Mouse (Mus musculus) forebrain, embryonic 11.5 days (tissue): ENCODE results near the gene Pcnp. TPM values are rescaled to one million over a fixed set of nuclear protein-coding genes. Genes with fewer than 3 reads are reported as not detected.
"Not testable (repeated sequence)": the region's sequence is repeated elsewhere in the genome, so short reads cannot be mapped to it uniquely, and the experiment has no call there.

Experiments
- ATAC-seq: fragments of 200-750 bp; cut with Nextera tagmentation; replicated peaks from 2 replicates; pipeline ENCODE4 v1.8.0; 2017; ENCODE audit warnings: moderate TSS enrichment; ENCODE audit not compliant: low FRiP score
- DNase-seq: peaks from one replicate; pipeline ENCODE4 v3.0.0-alpha.2; 2017; ENCODE audit warnings: low spot score
- H3K27ac ChIP-seq: fragments of 300-500 bp; sonication (generic); 2 replicates; pipeline ENCODE4 v1.5.1; 2014; ENCODE audit warnings: low read depth, low read length
- H3K27me3 ChIP-seq: fragments of 300-500 bp; sonication (generic); 2 replicates; pipeline ENCODE4 v1.6.1; 2014; ENCODE audit warnings: mild to moderate bottlenecking, low read length, mixed read lengths; ENCODE audit not compliant: control insufficient read depth, insufficient read depth
- H3K36me3 ChIP-seq: fragments of 300-500 bp; sonication (generic); 2 replicates; pipeline ENCODE4 v1.6.1; 2014; ENCODE audit warnings: mild to moderate bottlenecking, low read length, moderate library complexity, mixed read lengths; ENCODE audit not compliant: control insufficient read depth, insufficient read depth
- H3K4me1 ChIP-seq: fragments of 300-500 bp; sonication (generic); replicated peaks from 2 replicates; pipeline ENCODE4 v1.6.1; 2014; ENCODE audit warnings: low read length, mixed read lengths; ENCODE audit not compliant: control insufficient read depth, insufficient read depth
- H3K4me2 ChIP-seq: fragments of 300-500 bp; sonication (generic); 2 replicates; pipeline ENCODE4 v1.6.1; 2014; ENCODE audit warnings: low read depth, mild to moderate bottlenecking, low read length, moderate library complexity, mixed read lengths; ENCODE audit not compliant: severe bottlenecking
- H3K4me3 ChIP-seq: fragments of 300-500 bp; sonication (generic); 2 replicates; pipeline ENCODE4 v1.5.1; 2014; ENCODE audit warnings: low read depth, low read length
- H3K9ac ChIP-seq: fragments of 300-500 bp; sonication (generic); 2 replicates; pipeline ENCODE4 v1.6.1; 2014; ENCODE audit warnings: low read length
- H3K9me3 ChIP-seq: fragments of 300-500 bp; sonication (generic); 2 replicates; pipeline ENCODE4 v1.6.1; 2016; ENCODE audit warnings: low read length, mixed read lengths; ENCODE audit not compliant: control insufficient read depth
- WGBS: fragments of 180-500 bp; shearing (Covaris S2); extraction: QIAGEN DNeasy Blood & Tissue Kit; methylation state at CpG from one replicate; pipeline ENCODE4 v1.1.7; 2014; 5-methylcytosine and 5-hydroxymethylcytosine counted together
- polyA plus RNA-seq: library from polyadenylated mRNA; unstranded; fragments of >200 nt; fragmentation: Nextera tagmentation; extraction: Ambion mirVana; gene quantifications from 2 replicates; pipeline ENCODE4 v1.2.1, GENCODE M21; 2014

Gene Pcnp
- polyA plus RNA-seq, 1 experiment from 2014 or later = 372 TPM

DNA sequence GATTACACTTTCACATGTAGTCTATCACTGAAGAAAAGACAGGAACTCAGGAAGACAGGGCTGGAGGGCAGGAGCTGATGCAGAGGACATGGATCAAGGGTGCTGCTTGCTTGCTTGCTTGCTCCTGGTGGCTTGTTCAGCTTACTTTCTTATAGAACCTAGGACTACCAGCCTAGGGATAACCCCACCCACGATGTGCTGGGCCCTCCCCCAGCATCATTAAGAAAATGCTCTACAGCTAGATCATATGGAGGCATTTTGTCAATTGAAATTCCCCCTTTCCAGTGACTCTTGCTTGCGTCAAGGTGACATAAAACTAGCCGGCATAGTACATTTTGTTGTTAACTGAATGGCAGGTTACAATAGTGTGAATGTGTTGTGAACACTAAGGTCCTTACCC is 26.4 kb upstream of the Pcnp start:
- Histone ChIP-seq H3K27me3 (no peaks in the 10 kb centered on the region), H3K4me3 (no peak overlapping the region), H3K27ac (no peak overlapping the region), H3K9me3 (no peaks in the 10 kb centered on the region), H3K4me2 (no peak overlapping the region), H3K9ac (no peak overlapping the region), H3K4me1 (no peaks in the 10 kb centered on the region; the same call in 1 of the 2 replicates), H3K36me3 (no peaks in the 10 kb centered on the region)
- DNase-seq = no peak
- no peak for ATAC-seq
- WGBS = 88% methylated on average over 3 of the region's 3 CpGs

DNA sequence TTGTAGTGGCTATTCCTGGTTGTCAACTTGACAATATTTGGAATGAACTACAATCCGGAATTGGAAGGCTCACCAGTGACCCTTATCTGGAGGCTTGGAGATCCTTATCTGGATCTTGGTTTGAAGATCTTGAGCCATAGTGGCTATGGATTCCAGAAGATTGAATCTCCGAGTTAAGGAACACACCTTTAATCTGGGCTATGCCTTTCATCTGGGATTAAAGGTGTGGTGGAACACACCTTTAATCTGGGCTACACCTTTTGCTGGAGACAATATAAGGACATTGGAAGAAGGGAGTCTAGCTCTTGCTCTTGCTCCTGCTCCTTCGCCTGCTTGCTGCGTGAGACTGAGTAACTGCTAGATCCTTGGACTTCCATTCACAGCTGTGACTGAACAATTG is 18.5 kb upstream of the Pcnp start, which contains the start of gene Senp7:
Senp7 (plus strand) TSS at position 301 of the 400 bp plus-strand sequence.
- not testable (repeated sequence) for H3K4me1 ChIP-seq, H3K9me3 ChIP-seq, DNase-seq, H3K27ac ChIP-seq, H3K36me3 ChIP-seq, H3K4me2 ChIP-seq, H3K27me3 ChIP-seq, H3K4me3 ChIP-seq, ATAC-seq, H3K9ac ChIP-seq
- WGBS = no CpG with 5 or more reads among the region's 4 CpGs

DNA sequence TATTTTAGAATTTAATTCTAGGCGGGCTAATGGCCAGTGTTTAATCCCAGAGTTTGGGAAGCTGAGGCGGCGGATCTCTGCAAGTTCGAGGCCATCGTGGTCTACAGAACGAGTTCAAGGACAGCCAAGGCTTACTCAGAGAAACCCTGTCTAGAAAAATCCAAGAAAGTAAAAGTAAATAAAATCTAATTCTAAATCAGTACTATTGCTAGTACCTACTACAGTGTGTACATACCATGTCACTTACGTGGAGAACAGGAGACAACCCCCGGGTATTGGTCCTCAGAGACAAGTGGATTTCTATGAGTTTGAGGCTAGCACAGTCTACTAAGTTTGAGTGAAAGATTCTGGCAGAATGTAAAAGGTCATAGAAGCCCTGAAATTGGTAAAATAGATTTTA is 8.6 kb upstream of the Pcnp start:
- no peaks in the 10 kb centered on the region for H3K36me3 ChIP-seq
- peak overlapping the region; percentile 84 for H3K4me3 ChIP-seq
- H3K4me2 ChIP-seq = peak overlapping the region; percentile 57
- H3K9me3 ChIP-seq = no peaks in the 10 kb centered on the region
- 33% methylated on average over 8 of the region's 8 CpGs for WGBS
- no peak for DNase-seq
- H3K4me1 ChIP-seq = 0 out of 2 replicates have a peak, but pooled peaks cover 5% of the 10 kb centered on the region
- ATAC-seq = peak; percentile 57
- H3K27ac ChIP-seq = peak overlapping the region; percentile 65
- H3K27me3 ChIP-seq = no peaks in the 10 kb centered on the region
- H3K9ac ChIP-seq = peak overlapping the region; percentile 74

DNA sequence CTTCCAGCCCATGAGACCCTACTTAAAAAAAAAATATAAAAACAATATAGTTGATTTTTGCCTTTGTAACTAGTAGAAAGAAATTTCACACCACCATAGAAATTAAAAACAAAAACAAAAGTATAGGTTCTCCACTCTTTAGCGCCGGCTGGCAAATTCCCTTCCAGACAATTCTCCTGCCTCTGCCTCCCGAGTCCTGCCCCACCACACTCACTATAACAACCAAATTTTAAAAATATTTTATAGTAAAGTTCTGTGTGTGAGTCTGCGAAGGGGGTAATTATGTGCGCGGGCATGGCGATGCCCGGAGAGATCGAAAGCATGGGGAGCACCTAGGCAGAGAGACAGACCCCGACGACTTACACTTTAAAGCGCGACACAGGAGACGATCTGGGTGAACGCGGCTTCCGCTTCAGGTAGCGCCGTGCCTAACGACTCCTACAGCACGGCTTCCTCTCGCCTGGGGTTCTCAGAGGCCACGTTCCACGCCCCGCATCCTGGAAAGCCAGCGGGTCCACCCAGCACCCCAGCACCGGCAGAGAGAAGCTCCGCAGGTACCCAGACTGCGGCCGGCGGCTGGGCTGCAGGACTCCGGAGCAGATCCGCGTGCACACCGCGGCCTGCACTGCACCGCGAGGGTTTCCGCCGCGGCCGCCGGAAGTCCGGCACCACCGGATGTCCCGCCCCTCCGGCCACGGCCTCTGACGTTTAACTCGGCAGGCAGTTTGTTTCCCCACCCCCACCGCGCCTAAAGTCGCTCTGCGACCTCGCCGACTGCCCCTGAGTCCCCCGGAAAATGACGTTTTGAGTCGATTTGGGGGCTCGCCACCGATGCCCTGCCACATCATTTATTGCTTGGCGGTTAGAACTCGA is 7.8 kb upstream of the Pcnp start, which contains the start of gene Trmt10c:
Trmt10c (minus strand) TSS at position 682 of the 873 bp plus-strand sequence.
- under 1% methylated on average over 63 of the region's 63 CpGs for WGBS
- H3K27ac ChIP-seq = peak within 1 kb of the TSS; percentile 65

DNA sequence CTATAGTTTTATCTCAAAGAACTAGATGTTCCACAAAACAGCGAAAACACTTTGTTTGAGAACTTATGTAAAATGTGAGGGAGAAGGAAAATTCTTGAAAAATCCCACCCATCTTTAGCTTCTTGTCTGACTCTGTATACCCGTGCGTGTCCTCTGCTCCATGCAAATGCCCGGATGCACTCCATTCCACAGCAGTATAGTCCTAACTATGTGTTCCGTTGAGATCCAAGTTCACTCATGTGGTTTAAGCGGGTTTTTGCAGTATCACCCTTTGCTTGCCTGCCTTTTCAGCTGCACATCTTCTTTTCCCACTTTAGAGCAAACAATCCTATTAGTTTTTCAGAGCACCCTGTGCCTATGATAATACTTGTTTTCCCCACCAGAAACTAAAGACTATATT is 7.0 kb upstream of the Pcnp start:
- no peak for DNase-seq
- H3K9me3 ChIP-seq = no peaks in the 10 kb centered on the region
- peak overlapping the region; percentile 74 for H3K4me2 ChIP-seq
- peak overlapping the region; percentile 84 for H3K4me3 ChIP-seq
- no peak for ATAC-seq
- H3K36me3 ChIP-seq = no peaks in the 10 kb centered on the region; the same call in 1 of the 2 replicates
- no peak overlapping the region for H3K27ac ChIP-seq
- 0 out of 2 replicates have a peak, but pooled peaks cover 5% of the 10 kb centered on the region for H3K4me1 ChIP-seq
- no peaks in the 10 kb centered on the region for H3K27me3 ChIP-seq
- 68% methylated on average over 6 of the region's 6 CpGs for WGBS
- H3K9ac ChIP-seq = peak overlapping the region; percentile 74

More for the DNA sequence above, 7.8 kb upstream of the Pcnp start, which contains the start of gene Trmt10c:
- DNase-seq (peak; percentile 95), ATAC-seq (peak; percentile 100)
- no peaks in the 10 kb centered on the region for H3K9me3 ChIP-seq
- H3K36me3 ChIP-seq = no peaks in the 10 kb centered on the region; the same call in 1 of the 2 replicates
- H3K4me1 ChIP-seq = 0 out of 2 replicates have a peak, but pooled peaks cover 5% of the 10 kb centered on the region
- peak within 1 kb of the TSS; percentile 84 for H3K4me3 ChIP-seq
- peak within 1 kb of the TSS; percentile 74 for H3K4me2 ChIP-seq
- peak within 1 kb of the TSS; percentile 74 for H3K9ac ChIP-seq
- H3K27me3 ChIP-seq = no peaks in the 10 kb centered on the region

DNA sequence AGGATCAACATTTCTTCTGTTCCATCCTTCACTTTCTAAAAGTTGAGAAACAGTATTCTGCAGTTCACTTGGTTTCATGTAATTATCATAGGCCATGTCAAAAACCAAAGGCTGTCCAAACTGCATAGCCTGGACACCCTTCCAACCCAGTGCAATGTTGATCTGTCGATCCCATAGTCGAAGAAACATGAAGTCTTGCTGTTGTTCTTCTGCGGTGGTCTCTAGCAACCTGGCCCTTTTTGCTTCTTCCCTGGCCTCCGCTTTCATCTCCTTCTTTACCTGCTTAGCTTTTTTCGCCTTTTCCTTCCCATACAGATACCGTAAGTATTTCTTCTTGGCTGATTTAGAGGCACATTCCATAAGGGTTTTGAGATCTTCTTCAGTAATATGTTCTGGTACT is 5.0 kb upstream of the Pcnp start:
- Histone ChIP-seq H3K4me3 (no peak overlapping the region), H3K9me3 (no peaks in the 10 kb centered on the region), H3K27me3 (no peaks in the 10 kb centered on the region), H3K36me3 (no peaks in the 10 kb centered on the region; the same call in 1 of the 2 replicates), H3K4me1 (peaks cover 10% of the 10 kb centered on the region; the same call in 1 of the 2 replicates), H3K4me2 (no peak overlapping the region), H3K9ac (no peak overlapping the region), H3K27ac (no peak overlapping the region)
- ATAC-seq (no peak), DNase-seq (no peak)
- WGBS = 96% methylated on average over 6 of the region's 6 CpGs

DNA sequence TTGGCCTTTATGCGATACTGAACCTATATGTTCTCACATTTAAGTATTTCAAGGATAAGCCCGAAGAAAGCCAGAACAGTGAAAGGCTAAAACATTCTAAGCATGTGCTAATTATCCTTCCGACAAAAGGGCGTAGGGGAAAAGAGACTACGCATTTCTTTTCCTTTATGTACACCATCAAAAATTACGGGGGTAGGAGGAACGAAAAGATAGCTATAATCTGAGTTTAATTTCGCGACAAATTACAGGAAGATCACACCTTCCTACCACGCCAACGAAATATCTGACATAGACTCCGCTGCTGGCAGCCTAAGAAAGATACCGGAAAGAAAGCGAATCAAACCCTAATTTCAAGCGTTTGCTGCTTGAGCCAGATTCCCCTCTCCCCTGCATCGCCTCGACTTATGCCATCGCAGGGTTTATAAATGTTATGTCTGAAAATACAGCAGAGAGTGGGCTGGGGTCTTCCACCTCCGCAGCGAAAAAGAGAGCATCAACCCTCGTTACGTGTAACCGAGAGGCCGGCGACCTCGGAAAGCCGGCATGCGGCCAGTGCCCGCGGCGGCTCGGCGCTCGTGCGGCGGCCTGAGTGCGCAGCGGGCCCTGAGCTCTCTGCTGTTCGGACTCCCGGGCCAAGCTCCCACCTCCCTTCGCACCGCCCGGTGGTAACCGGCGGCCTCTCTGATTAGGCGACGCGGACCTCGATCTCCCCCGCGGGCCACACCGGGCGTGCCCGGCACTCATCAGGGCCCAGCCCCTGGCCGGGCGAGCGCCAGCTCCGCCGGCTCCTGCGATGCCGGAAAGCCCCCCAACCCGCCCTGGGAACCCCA is 602 bp downstream of the Pcnp start:
- peak overlapping the region; percentile 95 for H3K9ac ChIP-seq
- no peaks in the 10 kb centered on the region for H3K9me3 ChIP-seq
- H3K4me3 ChIP-seq = peak overlapping the region; percentile 93
- WGBS = under 1% methylated on average over 62 of the region's 62 CpGs
- peak overlapping the region; percentile 53 for H3K4me2 ChIP-seq
- DNase-seq (no peak), ATAC-seq (peak; percentile 86)
- peaks cover 8% of the 10 kb centered on the region; the same call in 1 of the 2 replicates for H3K4me1 ChIP-seq
- H3K27ac ChIP-seq = peak overlapping the region; percentile 89
- peaks cover 4% of the 10 kb centered on the region; the same call in 1 of the 2 replicates for H3K36me3 ChIP-seq
- H3K27me3 ChIP-seq = no peaks in the 10 kb centered on the region
